Mouse (Mus musculus) 3134 (cell line): ENCODE measurements at regions not wholly inside any gene's neighbourhood (a gene's known extent, or its start where the extent isn't known, plus 50 kb on each side); places are given as distances from the start of the nearest gene placed in this dataset.
"Not testable (repeated sequence)": the region's sequence is repeated elsewhere in the genome, so short reads cannot be mapped to it uniquely, and the experiment has no call there.

Experiments
- DNase-seq: peaks from one replicate; pipeline ENCODE4 v3.0.0-alpha.2; 2011; ENCODE audit warnings: low spot score; ENCODE audit not compliant: insufficient read length; ENCODE audit errors: extremely low read depth

DNA sequence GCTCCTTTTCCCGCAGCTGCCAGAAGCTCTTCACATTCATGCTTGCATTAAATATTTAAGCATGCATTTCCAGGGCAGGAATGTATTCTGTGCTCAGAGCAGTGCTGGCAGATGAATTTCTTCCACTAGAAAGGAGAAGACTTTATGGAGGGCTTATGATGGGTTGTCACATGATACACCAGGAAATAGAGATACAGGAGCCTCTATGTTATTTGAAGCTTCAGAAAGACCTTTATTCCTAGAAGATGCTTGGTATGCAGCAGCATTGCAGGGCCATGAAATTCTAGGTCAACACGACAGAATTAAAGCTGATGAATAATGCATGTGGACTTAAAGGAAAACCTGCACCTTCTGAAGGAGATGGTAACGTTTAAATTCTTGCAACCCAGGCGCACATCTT is 212.1 kb downstream of the Adgrg6 start:
- DNase-seq = no peak

DNA sequence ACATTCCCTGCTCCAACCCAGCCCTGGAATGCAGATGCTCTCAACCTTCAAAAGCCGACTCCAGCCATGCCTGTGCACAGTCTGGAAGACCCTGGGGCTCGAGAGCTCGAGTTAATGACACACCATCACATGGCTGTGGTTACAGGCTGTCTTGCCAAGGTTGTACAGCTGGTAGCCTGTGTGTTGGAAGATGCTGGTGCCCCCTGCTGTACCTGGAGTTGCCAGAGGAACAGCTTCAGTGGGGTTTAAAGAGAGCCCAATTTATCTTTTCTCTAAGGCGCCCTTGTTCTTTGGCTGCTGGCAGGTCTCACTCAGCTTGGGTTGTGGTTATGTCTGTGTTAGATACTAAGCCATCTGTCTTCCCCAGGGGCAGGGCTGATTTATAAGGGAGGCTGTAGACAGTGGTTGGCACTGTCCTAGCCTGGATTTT is 212.8 kb downstream of the Adgrg6 start:
- peak; percentile 66 for DNase-seq

DNA sequence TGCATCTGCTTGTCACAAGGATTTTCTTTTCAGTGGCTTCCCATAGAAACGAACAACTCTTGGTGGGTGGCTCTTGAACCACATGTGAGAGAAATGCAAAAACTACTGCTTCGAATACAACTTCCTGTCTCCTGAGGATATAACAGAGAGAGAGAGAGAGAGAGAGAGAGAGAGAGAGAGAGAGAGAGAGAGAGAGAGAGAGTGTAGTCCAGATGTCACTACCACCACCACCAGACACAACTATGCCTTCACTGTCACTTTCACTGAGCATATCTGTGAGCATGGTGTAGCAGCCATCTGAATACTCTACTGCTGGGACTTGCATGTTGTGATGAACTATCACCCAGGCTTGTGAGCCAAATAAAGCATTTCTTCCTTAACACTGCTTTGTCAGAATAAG is 216.6 kb downstream of the Adgrg6 start:
- DNase-seq = no peak

DNA sequence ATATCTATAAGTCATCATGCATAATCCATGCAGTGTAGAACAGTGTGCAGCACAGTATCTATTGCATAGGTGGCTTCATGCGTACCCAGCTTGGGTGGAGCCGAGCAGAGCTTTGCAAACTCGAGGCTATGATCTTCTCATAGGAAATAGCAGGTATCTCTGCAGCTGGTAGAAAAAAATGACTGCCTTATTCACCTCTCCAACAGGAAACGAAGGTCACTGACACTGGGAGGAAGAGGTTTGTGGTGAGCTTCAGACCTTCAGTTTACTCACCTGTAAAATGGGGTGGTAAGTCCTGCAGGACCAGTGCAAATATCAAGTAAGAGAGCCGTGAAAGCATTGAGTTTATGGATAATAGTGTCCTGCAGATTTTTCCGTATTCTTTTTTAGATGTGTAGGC is 219.2 kb downstream of the Adgrg6 start:
- no peak for DNase-seq

DNA sequence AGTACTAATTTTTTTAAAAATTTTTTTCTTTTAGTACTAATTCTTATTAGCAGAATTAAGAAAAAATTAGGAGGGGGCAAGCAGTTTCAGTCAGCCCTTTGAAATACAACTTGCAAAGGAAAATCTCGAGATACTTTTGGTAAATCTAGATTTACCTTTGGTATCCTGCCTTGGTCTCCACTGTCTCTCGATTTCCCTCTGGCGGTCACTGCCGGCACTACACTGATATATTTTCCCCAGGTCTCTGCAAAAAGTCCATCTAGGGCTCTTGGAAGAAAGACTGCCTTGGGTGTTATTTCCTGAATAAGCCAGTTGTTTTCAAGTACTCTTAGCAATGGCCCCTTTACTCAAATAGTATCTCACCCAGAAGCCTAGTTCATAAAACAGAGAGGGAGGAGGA is 224.0 kb downstream of the Adgrg6 start:
- DNase-seq = no peak

DNA sequence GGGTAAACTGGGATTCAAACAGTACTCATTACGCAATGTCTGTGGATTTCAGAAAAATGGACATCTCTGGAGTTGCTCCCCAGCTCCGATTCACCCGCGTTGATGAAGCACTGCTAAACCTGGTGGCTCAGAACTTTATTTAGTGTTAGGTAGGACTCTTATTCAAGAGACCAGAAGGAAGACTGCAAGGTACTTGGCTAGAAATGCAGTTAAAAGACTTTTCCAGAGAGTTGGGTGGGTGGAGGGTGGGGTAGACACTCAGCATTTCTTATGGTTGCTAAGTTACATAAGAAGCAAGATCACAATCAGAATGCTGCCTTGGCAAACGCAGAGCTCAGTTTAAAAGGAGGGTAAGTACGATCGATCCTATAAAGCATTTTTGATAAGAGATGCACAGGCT is 230.2 kb downstream of the Adgrg6 start:
- DNase-seq = no peak

DNA sequence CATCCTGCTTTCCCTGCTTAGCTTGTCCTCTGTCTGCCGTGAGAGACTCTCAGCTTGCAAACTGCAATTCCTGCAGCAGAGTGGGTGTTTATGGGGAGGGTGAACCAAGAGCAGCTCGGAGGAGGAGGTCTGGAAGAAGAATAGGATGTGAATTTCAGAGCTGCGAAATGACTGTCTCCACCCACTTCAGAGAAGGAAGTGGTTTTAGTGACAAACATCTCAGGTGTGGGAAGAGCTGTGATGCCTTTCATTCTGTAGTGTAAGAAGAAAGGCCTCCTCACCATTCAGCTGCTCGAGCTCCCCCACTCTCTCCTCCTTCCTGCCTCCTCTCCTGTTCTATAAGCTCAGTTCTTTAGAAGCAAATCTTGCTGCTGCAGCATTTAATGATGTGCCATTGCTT is 230.9 kb downstream of the Adgrg6 start:
- no peak for DNase-seq

DNA sequence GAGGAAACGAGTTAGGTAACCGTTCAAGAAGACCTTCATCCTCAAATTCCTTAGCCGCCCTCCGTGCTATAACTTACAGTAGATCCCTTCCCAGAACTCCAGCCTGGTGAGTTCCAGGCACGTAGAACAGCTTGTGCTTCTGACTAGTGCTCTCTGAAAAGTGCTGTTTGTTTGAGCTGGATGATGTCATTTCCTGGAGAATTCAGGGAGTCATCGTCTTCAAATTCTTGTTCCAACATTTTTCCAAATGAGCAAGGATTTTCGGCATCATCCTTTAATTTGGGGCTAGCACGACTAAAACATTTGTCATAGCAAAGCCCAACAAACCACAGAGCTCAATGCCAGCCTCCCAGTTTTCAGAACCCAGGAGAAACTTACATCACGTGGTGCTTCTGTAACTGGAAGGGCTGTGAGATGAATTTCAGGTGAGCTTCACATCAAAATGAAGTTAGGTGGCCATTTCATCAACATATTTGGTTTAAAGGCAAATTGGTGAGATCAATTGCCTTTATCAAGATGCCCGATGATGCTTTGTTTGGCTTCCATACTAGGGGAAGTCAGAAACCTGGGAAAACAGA is 231.4 kb downstream of the Adgrg6 start:
- DNase-seq = no peak

DNA sequence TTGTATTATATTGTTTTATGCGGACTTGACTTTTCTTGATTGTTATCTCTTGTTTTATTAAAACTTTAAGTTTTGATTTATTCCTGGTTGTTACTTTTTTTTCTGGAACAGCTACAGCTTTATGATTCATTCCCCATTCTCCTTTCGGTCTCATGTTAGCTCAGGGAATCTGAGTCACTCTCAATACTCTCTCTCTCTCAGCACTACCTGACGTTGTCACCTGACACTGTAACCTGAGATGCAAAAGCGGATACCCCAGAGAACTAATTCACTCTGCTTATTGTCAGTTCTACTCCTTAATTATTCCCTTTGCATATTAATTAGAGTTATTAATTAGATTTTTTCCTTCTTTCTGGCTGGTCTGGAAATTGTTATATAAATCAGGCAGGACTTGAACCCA is 232.5 kb downstream of the Adgrg6 start:
- no peak for DNase-seq

DNA sequence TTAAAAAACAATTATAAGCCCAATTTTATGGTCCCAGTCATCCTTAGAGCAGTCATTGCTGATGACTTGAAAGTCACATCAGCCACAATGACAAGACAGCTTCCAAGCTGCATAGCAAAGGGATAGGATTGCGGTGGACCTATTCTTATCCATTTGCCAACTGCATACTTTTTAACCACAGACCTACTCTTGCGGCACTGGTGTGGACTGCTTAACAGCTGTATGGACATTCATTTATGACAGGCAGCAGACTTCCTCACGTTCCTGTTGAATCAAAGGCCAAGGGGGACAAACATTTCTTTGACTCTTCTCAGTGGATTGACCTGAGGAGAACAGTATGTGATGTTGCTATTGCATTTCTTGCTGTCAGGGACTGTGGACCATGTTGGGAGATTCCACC is 233.5 kb downstream of the Adgrg6 start:
- no peak for DNase-seq

DNA sequence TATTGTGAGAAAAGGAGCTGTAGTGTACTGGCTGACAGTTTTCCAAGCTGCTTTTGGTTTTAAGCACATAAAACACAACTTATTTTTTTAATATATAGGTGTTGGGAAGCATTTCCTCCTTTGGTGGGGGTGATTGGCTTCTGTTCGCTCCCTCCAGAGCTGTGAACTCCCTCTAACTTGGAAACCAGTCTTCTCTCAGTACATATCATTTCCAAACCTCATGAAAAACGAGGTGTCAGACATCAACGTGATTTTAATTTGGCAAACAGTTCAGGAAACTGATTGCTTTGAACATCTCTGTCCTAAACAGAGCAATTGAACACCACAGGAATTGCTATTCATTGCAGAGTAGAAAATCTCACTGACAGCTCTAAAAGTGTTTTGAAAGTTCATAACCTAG is 238.6 kb downstream of the Adgrg6 start:
- no peak for DNase-seq

DNA sequence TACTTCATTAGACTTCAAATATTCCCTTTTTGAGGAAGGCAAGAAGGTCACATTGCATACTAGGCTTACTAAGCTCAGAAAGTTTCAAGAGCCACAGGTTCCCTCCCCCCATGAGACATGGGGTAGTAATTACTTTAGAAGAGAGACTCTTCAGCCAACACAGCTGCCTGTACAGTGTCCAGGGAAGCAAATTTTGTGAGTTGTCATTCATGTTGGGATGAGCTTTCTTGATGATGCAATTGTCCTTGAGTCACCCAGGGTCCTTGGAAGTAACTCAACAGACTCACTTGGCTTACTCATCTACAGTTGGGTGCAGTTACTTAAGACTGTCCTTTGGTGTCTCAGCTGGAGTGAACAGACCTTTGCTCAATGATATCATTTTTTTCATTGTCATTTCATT is 242.0 kb downstream of the Adgrg6 start:
- no peak for DNase-seq

DNA sequence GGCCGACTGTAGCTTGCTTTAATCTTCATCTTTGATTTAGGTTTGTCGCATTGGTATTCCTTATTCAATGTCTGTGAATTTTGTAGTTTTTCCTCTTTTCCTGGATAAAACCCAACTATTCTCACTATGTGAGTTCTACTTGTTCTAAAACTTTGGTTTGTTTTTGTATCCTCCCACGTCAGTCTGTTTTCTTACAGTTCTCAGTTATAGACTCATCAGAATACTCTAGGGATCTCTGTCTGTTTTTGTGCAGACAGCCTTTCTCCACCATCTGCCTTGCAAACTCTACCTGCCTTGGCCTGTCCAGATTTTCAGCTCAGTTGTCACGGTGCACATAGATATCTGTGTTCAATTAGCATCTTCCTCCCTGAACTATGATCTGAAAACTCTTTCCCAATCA is 249.3 kb downstream of the Adgrg6 start:
- no peak for DNase-seq

DNA sequence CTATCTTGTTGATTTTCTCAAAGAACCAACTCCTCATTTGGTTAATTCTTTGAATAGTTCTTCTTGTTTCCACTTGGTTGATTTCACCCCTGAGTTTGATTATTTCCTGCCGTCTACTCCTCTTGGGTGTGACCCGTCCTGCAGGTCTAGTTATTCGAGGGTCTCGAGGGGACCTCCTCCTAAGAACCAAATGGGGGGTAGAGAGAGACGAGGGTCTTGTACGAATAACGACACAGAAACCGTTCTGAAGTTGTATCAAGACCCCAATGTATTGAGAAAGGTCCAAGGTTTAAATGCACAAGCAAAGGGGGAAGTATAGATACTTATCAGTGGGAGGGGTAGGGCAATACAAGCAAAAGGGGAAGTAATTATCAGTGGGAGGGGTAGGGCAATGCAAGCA is 252.8 kb downstream of the Adgrg6 start:
- not testable (repeated sequence) for DNase-seq

DNA sequence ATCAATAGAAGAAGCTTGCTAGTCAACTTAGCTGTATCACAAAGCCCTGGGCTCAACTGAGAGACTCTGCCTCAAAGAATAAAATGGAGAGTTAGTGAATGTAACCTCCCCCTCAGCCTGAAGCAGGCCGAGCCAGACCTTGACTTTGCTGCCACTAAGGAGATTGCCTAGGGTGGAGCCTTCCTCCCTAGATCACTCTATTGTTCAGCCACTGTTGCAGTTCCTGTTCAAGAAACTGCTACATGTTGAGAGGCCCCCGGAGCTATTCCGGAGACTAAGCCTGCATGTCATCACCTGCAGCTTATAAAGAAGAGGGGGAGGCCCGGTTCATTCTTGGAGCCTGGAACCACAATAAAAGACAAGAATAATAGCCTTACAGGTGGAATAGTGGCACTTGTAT is 257.9 kb downstream of the Adgrg6 start:
- no peak for DNase-seq

DNA sequence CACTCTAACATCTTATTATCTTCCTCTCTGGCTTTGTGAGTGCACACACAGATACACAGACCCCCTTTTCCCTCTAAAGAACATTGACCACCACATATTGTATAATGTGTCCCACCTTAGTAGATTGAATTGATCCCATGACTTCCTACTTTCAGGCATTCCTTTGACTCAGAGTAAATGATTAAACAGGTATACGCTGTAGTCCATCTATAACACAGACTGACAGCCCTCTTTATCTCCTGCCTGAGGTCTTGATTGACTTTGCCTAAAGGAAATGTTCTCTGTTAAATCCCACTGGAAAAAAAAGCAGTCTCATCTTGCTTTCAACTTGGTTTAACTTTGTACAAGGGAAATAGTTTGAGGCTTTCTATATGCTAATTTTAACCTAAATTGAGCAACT is 268.8 kb downstream of the Adgrg6 start:
- no peak for DNase-seq

DNA sequence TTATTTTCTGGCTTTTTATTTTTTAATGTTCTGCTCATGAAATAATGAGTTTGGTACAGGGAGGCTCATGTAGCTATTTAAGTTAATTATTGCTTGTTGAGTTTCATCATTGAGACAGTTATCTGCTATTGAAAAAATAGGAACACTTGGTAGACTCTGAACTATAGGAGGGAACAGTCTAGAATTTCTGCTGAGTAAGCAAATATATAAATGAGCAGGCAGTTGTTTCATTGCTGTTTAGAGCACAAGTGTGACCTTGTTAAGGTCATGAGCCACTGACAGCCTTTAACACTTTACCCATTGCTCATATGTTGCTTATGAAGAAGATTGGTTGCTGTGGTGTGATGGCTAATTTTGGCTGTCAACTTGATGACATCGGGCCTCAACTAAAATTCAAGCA is 270.0 kb downstream of the Adgrg6 start:
- no peak for DNase-seq

DNA sequence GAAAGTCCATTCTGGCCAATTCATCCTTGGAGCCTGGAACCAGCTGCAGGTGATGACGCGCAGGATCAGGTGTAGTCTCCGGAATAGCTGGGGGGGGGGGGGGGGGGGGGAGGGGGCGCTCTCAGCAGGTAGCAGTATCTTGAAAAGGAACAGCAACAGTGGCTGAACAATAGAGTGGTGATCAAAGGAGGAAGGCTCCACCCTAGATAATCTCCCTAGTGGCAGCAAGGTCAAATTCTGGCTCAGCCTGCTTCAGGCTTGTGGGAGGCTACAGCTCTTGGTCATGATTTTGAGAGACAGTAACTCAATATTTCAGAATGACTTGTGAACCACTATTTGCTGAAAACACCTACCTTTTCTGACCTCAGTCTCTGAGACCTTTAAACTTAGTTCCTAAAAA is 275.5 kb downstream of the Adgrg6 start:
- DNase-seq = no peak

DNA sequence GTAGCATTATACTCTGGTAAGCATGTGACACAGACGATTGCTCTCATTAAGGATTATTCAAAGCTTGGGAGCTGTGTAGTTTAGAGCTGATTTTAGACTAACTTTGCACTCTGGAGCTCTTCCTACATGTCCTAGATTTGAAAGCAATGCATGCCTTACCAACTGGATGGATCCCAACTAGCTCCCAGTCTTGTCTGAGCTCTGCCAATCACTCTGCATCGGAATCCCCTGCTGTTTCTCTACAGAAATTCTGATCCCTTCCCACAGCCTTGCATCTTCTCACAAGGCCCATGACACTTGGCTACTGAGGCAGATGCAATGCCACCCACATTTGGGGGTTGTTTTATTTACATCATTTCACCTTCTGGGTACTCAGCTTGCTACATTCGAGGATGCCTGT is 277.8 kb downstream of the Adgrg6 start:
- no peak for DNase-seq

DNA sequence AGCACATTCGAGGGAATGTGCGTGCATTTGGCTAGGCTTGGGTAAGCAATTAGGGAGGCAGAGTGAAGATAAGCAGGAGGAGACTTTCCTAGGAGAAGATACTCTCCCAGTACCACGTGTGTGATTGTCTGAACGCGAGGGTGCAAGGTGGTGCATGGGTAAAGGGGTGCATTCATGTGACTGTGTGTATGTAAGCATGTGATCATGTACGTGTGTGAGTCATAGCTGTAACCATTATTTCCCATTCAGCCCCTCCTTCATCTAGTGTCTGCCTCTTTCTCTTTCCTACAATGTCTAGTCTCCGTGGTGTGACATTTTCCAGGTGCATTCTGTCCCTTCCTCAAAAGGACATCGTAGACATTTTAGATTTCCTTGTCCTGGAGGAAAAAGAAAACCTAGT is 273.8 kb downstream of the Hivep2 start:
- no peak for DNase-seq

DNA sequence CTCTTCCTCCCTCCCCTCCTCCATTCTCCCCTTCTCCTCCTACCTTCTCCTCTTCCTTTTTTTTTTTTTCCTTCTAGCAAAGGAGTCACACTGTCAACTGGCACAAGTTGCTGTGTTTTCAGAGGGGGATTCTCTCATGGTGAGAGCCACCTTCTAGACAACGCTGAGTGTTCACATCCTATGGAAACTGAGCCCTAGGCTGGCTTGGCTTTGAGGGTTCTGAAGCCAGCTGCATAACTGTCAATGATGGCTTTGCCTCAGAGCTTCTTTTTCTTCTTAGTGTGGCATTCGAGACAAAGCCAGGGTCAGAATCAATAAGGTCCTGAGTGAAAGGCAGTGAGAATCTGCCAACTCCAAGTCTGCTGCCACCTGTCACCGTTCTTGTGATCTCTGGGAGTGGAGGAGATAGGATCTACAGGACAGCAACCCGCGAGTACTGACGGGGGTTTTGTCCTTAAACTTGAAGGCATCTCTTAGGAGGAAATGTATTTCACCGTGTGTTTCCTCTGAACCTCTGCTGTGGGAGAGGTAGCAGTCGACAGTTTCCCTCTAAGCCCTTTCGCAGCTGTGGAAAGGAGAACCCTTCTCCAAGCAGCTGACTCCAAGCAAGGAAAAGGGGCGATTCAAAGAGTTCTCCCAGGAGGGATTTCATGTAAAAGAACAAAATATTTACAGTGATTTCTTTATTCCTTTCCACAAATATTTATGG is 269.2 kb downstream of the Hivep2 start:
- no peak for DNase-seq

DNA sequence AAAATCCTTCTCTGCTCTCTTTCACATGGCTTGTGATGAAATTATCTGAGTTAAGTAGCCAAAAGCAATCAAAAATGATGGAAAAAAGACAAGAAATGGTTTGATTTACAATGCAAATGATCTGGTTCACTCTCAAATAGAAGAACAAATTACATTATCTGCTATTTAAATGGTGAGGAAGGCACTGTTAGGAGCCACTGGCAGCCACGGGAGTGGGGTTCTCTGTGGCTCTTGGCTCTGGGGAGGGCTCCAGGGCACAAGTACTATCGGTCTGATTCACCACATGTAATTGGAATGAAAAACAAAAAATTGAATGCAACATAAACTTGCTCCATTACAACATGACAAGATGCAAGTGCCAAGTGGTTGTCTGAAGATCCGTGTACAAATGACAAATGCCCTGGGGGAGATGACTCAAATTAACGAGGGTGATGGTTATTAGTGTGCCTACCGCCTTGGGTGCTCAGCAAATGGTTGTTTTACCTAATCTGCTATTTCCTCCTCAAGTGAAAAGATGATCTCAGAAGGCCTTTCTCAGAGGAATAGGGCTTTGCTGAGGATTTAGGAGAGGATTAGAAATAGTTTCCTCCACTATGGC is 268.2 kb downstream of the Hivep2 start:
- DNase-seq = peak; percentile 26
